Mouse (Mus musculus) B cell, adult 62 days (primary cell): Measurements from ENCODE around the gene Olfr1143. TPM values are rescaled to one million over a fixed set of nuclear protein-coding genes. Genes with fewer than 3 reads are reported as not detected.

Experiments used
- total RNA-seq: library from RNA; stranded (reverse); gene quantifications from 4 replicates; pipeline ENCODE4 v1.2.4, GENCODE M21; 2023

Olfr1143 gene
- total RNA-seq = not detected in 4 replicates

DNA sequence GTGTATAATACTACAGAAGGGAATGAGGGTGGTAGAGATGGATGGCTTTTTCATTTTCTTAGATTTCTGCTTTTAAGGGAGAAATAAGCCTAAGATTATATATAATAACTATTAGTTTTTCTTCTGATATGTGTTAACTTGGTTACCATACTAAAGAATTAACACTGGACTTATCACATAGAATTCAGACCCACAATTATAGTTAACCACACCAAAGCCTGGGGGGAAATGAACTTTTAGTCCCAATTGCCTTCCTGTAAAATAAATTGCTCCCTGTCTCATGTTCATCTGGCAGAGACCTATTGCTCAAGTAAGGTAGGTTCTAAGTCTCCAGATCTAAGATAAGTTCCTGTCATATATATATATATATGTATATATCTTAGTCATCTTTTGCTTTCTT is at the start of gene Olfr1143:
TSS of gene Olfr1143 (plus strand) at position 301 of the 400 bp plus-strand sequence.

DNA sequence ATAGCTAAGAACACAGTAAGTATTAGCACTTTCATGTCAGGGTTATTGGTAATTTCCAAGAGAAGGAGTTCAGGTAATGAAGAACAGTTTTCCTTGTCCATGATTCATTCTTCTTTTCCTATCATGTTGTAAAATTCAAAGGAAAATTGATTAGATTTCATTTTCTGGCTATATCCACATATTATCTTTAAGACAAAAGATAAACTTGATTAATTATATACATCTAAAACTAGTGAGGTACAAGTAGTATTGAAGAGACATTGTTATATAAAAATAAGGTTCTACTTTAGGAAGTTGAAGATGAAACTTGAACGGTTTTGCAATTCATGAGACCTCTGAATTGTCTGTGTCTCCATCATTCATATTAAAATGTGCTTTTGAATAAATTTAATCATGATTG is 46.5 kb upstream of the Olfr1143 start, which contains the start of gene Olfr1141:
TSS of gene Olfr1141 (minus strand) at position 101 of the 400 bp plus-strand sequence.

DNA sequence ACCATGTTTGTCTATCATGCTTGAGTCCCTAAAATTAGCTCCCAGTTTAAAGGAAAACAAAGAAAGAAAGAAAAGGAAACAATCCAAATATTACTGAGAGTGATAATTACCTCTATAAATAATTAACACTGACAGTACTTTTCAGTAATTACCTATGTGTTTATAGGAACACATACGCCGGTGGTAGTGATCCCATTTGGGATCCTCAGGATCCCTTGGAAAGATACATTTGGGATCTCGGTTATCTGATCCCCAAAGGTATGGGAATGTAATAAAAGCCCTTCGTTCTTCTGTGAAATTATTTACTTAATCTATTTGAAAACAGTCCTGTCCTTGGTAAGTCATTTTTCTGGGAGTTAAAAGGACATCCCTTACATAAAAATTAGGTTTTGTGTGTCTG is 21.2 kb upstream of the Olfr1143 start, which contains the start of gene Olfr152:
TSS of gene Olfr152 (plus strand) at position 301 of the 400 bp plus-strand sequence.

DNA sequence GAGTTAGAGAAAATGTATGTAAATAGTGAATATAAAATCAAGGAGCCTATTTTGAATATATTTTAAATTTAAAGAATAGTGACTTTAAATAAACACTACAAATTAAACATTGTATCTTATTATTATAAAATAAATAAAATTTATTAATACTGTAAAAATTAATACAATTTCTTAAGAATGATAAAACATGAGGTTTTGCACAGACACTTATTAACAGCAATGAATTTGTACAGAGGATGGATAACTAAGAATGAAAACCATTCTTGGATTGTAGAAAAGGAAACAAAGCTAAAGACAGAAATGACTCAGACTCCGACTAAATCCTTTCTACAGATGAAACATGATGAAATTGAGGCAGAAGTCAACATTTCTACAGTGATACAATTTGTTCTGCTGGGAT is 9.1 kb downstream of the Olfr1143 start, which contains the start of gene Olfr1145:
TSS of gene Olfr1145 (plus strand) at position 301 of the 400 bp plus-strand sequence.

DNA sequence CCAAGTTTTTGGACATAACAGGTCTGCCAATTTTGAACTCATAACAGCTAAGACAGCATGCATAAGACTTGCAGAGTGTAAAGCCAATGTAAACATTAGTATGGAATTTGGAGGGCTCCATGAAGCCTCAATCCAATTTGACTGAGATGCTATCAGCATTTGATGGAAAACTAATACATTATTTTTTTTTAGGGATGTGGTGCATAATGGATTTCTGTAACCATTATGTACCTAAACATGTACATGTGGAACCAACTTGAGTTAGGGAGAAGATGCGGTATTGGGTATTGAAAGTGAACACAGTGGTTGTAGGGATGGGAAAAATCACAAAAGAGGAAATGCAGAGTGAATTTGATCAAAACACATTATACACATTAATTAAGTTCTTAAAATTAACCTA is 29.8 kb downstream of the Olfr1143 start, which contains the start of gene Olfr1148:
TSS of gene Olfr1148 (plus strand) at position 301 of the 400 bp plus-strand sequence.

DNA sequence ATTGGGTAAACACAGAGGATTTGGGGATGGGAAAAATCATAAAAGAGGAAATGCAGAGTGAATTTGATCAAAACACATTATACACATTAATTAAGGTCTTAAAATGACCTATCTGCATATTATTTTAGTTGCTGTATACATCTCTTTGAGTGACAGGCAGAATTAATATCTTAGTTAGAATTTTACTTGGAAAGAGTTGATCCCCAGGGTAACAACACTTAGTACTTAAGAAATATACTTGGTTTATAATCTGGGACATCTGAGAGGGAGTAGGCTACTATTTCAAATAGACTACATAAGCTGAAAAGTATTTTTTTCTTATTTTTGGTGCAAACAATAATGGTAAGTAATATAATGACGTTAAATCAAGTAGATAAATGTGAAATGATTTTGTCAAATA is 43.3 kb downstream of the Olfr1143 start, which contains the start of gene Olfr1150-ps1:
TSS of gene Olfr1150-ps1 (plus strand) at position 301 of the 400 bp plus-strand sequence.

Other genes with a start within 250 kb of the Olfr1143 start
- gene Olfr1129, start 226.7 kb upstream of the Olfr1143 start, total RNA-seq = not detected in 4 replicates
- not detected in 4 replicates for gene Olfr1130, start 194.4 kb upstream of the Olfr1143 start, total RNA-seq
- gene Olfr1131, start 173.5 kb upstream of the Olfr1143 start, total RNA-seq = not detected in 4 replicates
- not detected in 4 replicates for gene Olfr1132, start 163.1 kb upstream of the Olfr1143 start, total RNA-seq
- gene Olfr1133, start 153.2 kb upstream of the Olfr1143 start, total RNA-seq = not detected in 4 replicates
- gene Olfr1134, start 142.1 kb upstream of the Olfr1143 start, total RNA-seq = not detected in 4 replicates
- not detected in 4 replicates for gene Olfr1135, start 126.9 kb upstream of the Olfr1143 start, total RNA-seq
- gene Olfr1136, start 106.6 kb upstream of the Olfr1143 start, total RNA-seq = not detected in 4 replicates
- gene Olfr1137, start 87.4 kb upstream of the Olfr1143 start, total RNA-seq = not detected in 4 replicates
- not detected in 4 replicates for gene Olfr1138, start 60.6 kb upstream of the Olfr1143 start, total RNA-seq
- not detected in 4 replicates for gene Olfr1140, start 56.8 kb upstream of the Olfr1143 start, total RNA-seq
- gene Olfr1141, start 46.6 kb upstream of the Olfr1143 start, total RNA-seq = not detected in 4 replicates
- not detected in 4 replicates for gene Olfr152, start 21.1 kb upstream of the Olfr1143 start, total RNA-seq
- gene Olfr1145, start 9.2 kb downstream of the Olfr1143 start, total RNA-seq = not detected in 4 replicates
- gene Olfr1148, start 29.9 kb downstream of the Olfr1143 start, total RNA-seq = not detected in 4 replicates
- gene Olfr1150-ps1, start 43.4 kb downstream of the Olfr1143 start, total RNA-seq = not detected in 4 replicates
- gene Olfr1151, start 55.3 kb downstream of the Olfr1143 start, total RNA-seq = not detected in 4 replicates
- gene Olfr1152, start 65.9 kb downstream of the Olfr1143 start, total RNA-seq = not detected in 4 replicates
- gene Olfr1153, start 94.4 kb downstream of the Olfr1143 start, total RNA-seq = not detected in 4 replicates
- gene Olfr1154, start 104.6 kb downstream of the Olfr1143 start, total RNA-seq = not detected in 4 replicates
- not detected in 4 replicates for gene Olfr1155, start 144.5 kb downstream of the Olfr1143 start, total RNA-seq
- not detected in 4 replicates for gene Olfr1156, start 152.5 kb downstream of the Olfr1143 start, total RNA-seq
- not detected in 4 replicates for gene Olfr1157, start 167.7 kb downstream of the Olfr1143 start, total RNA-seq
- gene Olfr74, start 174.1 kb downstream of the Olfr1143 start, total RNA-seq = not detected in 4 replicates
- not detected in 4 replicates for gene Olfr1158, start 189.5 kb downstream of the Olfr1143 start, total RNA-seq
- not detected in 4 replicates for gene Olfr1160, start 207.7 kb downstream of the Olfr1143 start, total RNA-seq
- not detected in 4 replicates for gene Olfr1161, start 222.2 kb downstream of the Olfr1143 start, total RNA-seq
- not detected in 4 replicates for gene Olfr73, start 237.1 kb downstream of the Olfr1143 start, total RNA-seq